Comparison of ENCODE assay signal across 18 mouse cellular contexts in genomic region chr2:44538135-44538534, GRCm38 (mm10).
"Had no signal": no experiment of that assay in that cellular context is flagged by ENCODE, and none has a peak within 500 bp of the region (broad histone marks: within the 10 kb centered on the region; RNA-seq: fewer than 3 reads in every experiment).

No protein-coding gene starts in this region.

- H3K36me3 ChIP-seq: midbrain, embryonic 12.5 days; neural tube, embryonic 13.5 days; neural tube, embryonic 15.5 days had no signal

- H3K9me3 ChIP-seq: midbrain, embryonic 12.5 days; neural tube, embryonic 13.5 days; neural tube, embryonic 15.5 days had no signal

- DNase-seq: lung, adult 18-20 months; lung, embryonic 14.5 days; lung, postnatal 10 days; lung, postnatal 4 days; retina, postnatal 1 day; right cerebral cortex, adult 18-20 months; right cerebral cortex, postnatal 25 days; right cerebral cortex, postnatal 4 days; spleen, adult 18-20 months; thymus, adult 18-20 months; thymus, postnatal 14 days; thymus, postnatal 36 days had no signal

- H3K4me3 ChIP-seq: midbrain, embryonic 12.5 days; myocyte; neural tube, embryonic 13.5 days; neural tube, embryonic 15.5 days had no signal

- H3K4me1 ChIP-seq: midbrain, embryonic 12.5 days; neural tube, embryonic 13.5 days; neural tube, embryonic 15.5 days had no signal

- ATAC-seq: midbrain, embryonic 16.5 days had no signal

- H3K4me2 ChIP-seq: lung, embryonic 14.5 days; midbrain, embryonic 12.5 days; neural tube, embryonic 13.5 days; neural tube, embryonic 15.5 days had no signal

- H3K27ac ChIP-seq: liver, embryonic 14.5 days; midbrain, embryonic 12.5 days; neural tube, embryonic 13.5 days; neural tube, embryonic 15.5 days had no signal

- H3K9ac ChIP-seq: liver, embryonic 14.5 days; lung, embryonic 14.5 days; midbrain, embryonic 12.5 days; neural tube, embryonic 13.5 days; neural tube, embryonic 15.5 days had no signal

- H3K27me3 ChIP-seq: midbrain, embryonic 12.5 days; neural tube, embryonic 13.5 days; neural tube, embryonic 15.5 days had no signal
